Mouse (Mus musculus) MEL (cell line): ENCODE measurements around the gene AF067061. TPM values are rescaled to one million over a fixed set of nuclear protein-coding genes. Genes with fewer than 3 reads are reported as not detected.

ENCODE experiments used
- DNase-seq: peaks from one replicate; pipeline ENCODE4 v3.0.0; 2011; ENCODE audit warnings: low read depth, low spot score
- H3K27ac ChIP-seq: 2 replicates; pipeline ENCODE4 v1.5.1; 2012; ENCODE audit warnings: low read depth, mild to moderate bottlenecking, control low read depth, low read length, moderate library complexity; ENCODE audit not compliant: control insufficient read depth
- H3K27me3 ChIP-seq, 2 experiments: fragments of 150-350 bp in 1 of 2; sonication (generic) in 1 of 2; 2 replicates each; pipeline ENCODE4 v1.6.1; 2012; ENCODE audit warnings: low read length in 2 of 2, mild to moderate bottlenecking in 2 of 2, improper control_type of control experiment in 1 of 2, moderate library complexity in 1 of 2; ENCODE audit not compliant: insufficient read depth in 2 of 2, control insufficient read depth in 1 of 2
- H3K36me3 ChIP-seq, 2 experiments: 2 replicates each; pipeline ENCODE4 v1.6.1; 2012 to 2014; ENCODE audit warnings: low read length in 2 of 2, improper control_type of control experiment in 1 of 2, inconsistent platforms in 1 of 2, mild to moderate bottlenecking in 1 of 2; ENCODE audit not compliant: insufficient read depth in 2 of 2, control insufficient read depth in 1 of 2
- H3K4me1 ChIP-seq, 2 experiments: fragments of 150-350 bp in 1 of 2; sonication (generic) in 1 of 2; 2 replicates each; pipeline ENCODE4 v1.6.1; 2012; ENCODE audit warnings: low read length in 2 of 2, improper control_type of control experiment in 1 of 2, mild to moderate bottlenecking in 1 of 2; ENCODE audit not compliant: insufficient read depth in 2 of 2, control insufficient read depth in 1 of 2
- H3K4me3 ChIP-seq, 2 experiments: fragments of 150-350 bp in 1 of 2; sonication (generic) in 1 of 2; 2 replicates each; pipeline ENCODE4 v1.5.1; 2012; ENCODE audit warnings: low read depth in 2 of 2, low read length in 2 of 2, mild to moderate bottlenecking in 2 of 2, moderate library complexity in 2 of 2, control low read depth in 1 of 2, improper control_type of control experiment in 1 of 2; ENCODE audit not compliant: control insufficient read depth in 1 of 2, insufficient read depth in 1 of 2
- H3K79me2 ChIP-seq: 2 replicates; pipeline ENCODE4 v1.6.1; 2012; ENCODE audit warnings: mild to moderate bottlenecking, low read length, moderate library complexity; ENCODE audit not compliant: control insufficient read depth, poor library complexity, insufficient read depth
- H3K9ac ChIP-seq: 2 replicates; pipeline ENCODE4 v1.6.1; 2012; ENCODE audit warnings: low read depth, mild to moderate bottlenecking, control low read depth, low read length, moderate library complexity; ENCODE audit not compliant: control insufficient read depth, poor library complexity, severe bottlenecking
- H3K9me3 ChIP-seq: fragments of 150-350 bp; sonication (generic); replicated peaks from 2 replicates; pipeline ENCODE4 v1.6.1; 2012; ENCODE audit warnings: mild to moderate bottlenecking, low read length, improper control_type of control experiment, moderate library complexity; ENCODE audit not compliant: insufficient read depth
- E2F4 ChIP-seq: IDR thresholded peaks from 2 replicates; pipeline ENCODE4 v1.6.1; 2011; ENCODE audit warnings: low read depth, low read length, improper control_type of control experiment, borderline replicate concordance
- ELF1 ChIP-seq: IDR thresholded peaks from 2 replicates; pipeline ENCODE4 v1.6.1; 2014; ENCODE audit warnings: low read depth, mild to moderate bottlenecking, inconsistent platforms, low read length, improper control_type of control experiment, moderate library complexity
- ETS1 ChIP-seq: IDR thresholded peaks from 2 replicates; pipeline ENCODE4 v1.6.1; 2012; ENCODE audit warnings: low read depth, mild to moderate bottlenecking, inconsistent platforms, low read length, improper control_type of control experiment, moderate library complexity
- GABPA ChIP-seq: IDR thresholded peaks from 2 replicates; pipeline ENCODE4 v1.6.1; 2012; ENCODE audit warnings: low read depth, mild to moderate bottlenecking, inconsistent platforms, low read length, improper control_type of control experiment, moderate library complexity
- GATA1 ChIP-seq: IDR thresholded peaks from 2 replicates; pipeline ENCODE4 v1.6.1; 2011; ENCODE audit warnings: low read depth, low read length, improper control_type of control experiment
- JUND ChIP-seq: IDR thresholded peaks from 2 replicates; pipeline ENCODE4 v1.6.1; 2011; ENCODE audit warnings: low read depth, mild to moderate bottlenecking, improper control_type of control experiment, low read length
- MAFK ChIP-seq: IDR thresholded peaks from 2 replicates; pipeline ENCODE4 v1.6.1; 2011; ENCODE audit warnings: low read depth, mild to moderate bottlenecking, low read length, improper control_type of control experiment, borderline replicate concordance
- MAX ChIP-seq: IDR thresholded peaks from 2 replicates; pipeline ENCODE4 v1.6.1; 2011; ENCODE audit warnings: low read length, improper control_type of control experiment
- MAZ ChIP-seq: IDR thresholded peaks from 2 replicates; pipeline ENCODE4 v1.6.1; 2012; ENCODE audit warnings: low read depth, mild to moderate bottlenecking, inconsistent platforms, low read length, improper control_type of control experiment
- MEF2A ChIP-seq: IDR thresholded peaks from 2 replicates; pipeline ENCODE4 v1.6.1; 2014; ENCODE audit warnings: low read depth, mild to moderate bottlenecking, inconsistent platforms, low read length, improper control_type of control experiment; ENCODE audit not compliant: poor library complexity, insufficient replicate concordance, severe bottlenecking; ENCODE audit errors: extremely low read depth
- MXI1 ChIP-seq: IDR thresholded peaks from 2 replicates; pipeline ENCODE4 v1.6.1; 2011; ENCODE audit warnings: mild to moderate bottlenecking, low read depth, low read length, improper control_type of control experiment
- MYC ChIP-seq: IDR thresholded peaks from 2 replicates; pipeline ENCODE4 v1.6.1; 2011; ENCODE audit warnings: low read depth, mild to moderate bottlenecking, low read length, improper control_type of control experiment, moderate library complexity
- NRF1 ChIP-seq: IDR thresholded peaks from 2 replicates; pipeline ENCODE4 v1.6.1; 2014; ENCODE audit warnings: low read depth, mild to moderate bottlenecking, inconsistent platforms, low read length, improper control_type of control experiment, moderate library complexity; ENCODE audit not compliant: poor library complexity, insufficient read depth, severe bottlenecking
- RCOR1 ChIP-seq: IDR thresholded peaks from 2 replicates; pipeline ENCODE4 v1.6.1; 2012; ENCODE audit warnings: low read depth, mild to moderate bottlenecking, inconsistent platforms, low read length, improper control_type of control experiment
- SMC3 ChIP-seq: IDR thresholded peaks from 2 replicates; pipeline ENCODE4 v1.6.1; 2011; ENCODE audit warnings: low read depth, low read length, improper control_type of control experiment
- TAL1 ChIP-seq: IDR thresholded peaks from 2 replicates; pipeline ENCODE4 v1.6.1; 2012; ENCODE audit warnings: mild to moderate bottlenecking, inconsistent platforms, low read length, moderate library complexity, mixed read lengths
- ZKSCAN1 ChIP-seq: IDR thresholded peaks from 2 replicates; pipeline ENCODE4 v1.6.1; 2012; ENCODE audit warnings: low read depth, mild to moderate bottlenecking, inconsistent platforms, low read length, improper control_type of control experiment, moderate library complexity
- ZMIZ1 ChIP-seq: IDR thresholded peaks from 2 replicates; pipeline ENCODE4 v1.6.1; 2012; ENCODE audit warnings: low read depth, mild to moderate bottlenecking, inconsistent platforms, low read length, improper control_type of control experiment, moderate library complexity
- polyA plus RNA-seq, 2 experiments: library from polyadenylated mRNA; stranded (reverse) in 1 of 2; unstranded in 1 of 2; fragments of >175 nt in 1 of 2; fragments of >200 nt in 1 of 2; gene quantifications; 2 replicates each; pipeline versions ENCODE4 v1.2.1 to v1.2.4; 2012; ENCODE audit warnings: low replicate concordance in 2 of 2, low read depth in 1 of 2; ENCODE audit not compliant: insufficient read length in 2 of 2, insufficient read depth in 1 of 2, missing spikeins in 1 of 2
- total RNA-seq: library from RNA; depleted of rRNA; stranded (reverse); fragments of 300-350 nt; gene quantifications from 2 replicates; pipeline ENCODE4 v1.2.3, GENCODE M21; 2012

AF067061 gene
- total and polyA plus RNA-seq, 3 experiments, result not detected

GRCm38 (mm10) chr13:120300853-120301252 lies 37.9 kb downstream of the AF067061 start:
- Histone ChIP-seq H3K9me3 (no peaks in the 10 kb centered on the region), H3K79me2 (no peaks in the 10 kb centered on the region), H3K9ac (no peak overlapping the region), H3K4me3 (no peak overlapping the region), H3K27me3 (no peaks in the 10 kb centered on the region), H3K36me3 (no peaks in the 10 kb centered on the region), H3K27ac (no peak overlapping the region), H3K4me1 (no peaks in the 10 kb centered on the region)
- TF ChIP-seq MAX, result no peak
- TF ChIP-seq ETS1, result no peak
- no peak for TF ChIP-seq GABPA
- TF ChIP-seq ELF1, result no peak
- TF ChIP-seq MAZ, result no peak
- TF ChIP-seq E2F4, result no peak
- TF ChIP-seq MAFK, result no peak
- TF ChIP-seq ZMIZ1, result no peak
- TF ChIP-seq SMC3, result no peak
- TF ChIP-seq GATA1, result no peak
- TF ChIP-seq RCOR1, result no peak
- no peak for TF ChIP-seq TAL1
- TF ChIP-seq MEF2A, result no peak
- no peak for TF ChIP-seq MYC
- TF ChIP-seq ZKSCAN1, result no peak
- TF ChIP-seq JUND, result no peak
- DNase-seq, result no peak

DNA sequence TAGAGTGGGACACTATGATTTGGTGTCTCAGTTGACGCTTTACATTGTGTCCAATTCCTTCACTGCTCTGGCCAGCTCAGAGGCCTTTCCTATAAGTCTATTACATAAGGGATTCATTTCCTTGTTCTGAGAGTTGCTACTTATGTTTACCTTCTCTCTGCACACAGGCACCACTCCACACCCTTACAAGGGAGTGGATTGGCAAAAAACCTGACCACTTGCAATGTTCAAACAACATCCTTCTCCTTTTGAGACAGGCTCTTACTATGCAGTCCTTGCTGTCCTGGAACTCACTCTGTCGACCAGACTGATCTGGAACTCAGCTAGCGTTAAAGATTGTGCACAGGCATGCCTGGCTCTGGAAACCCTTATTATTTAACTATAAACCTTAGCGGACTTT lies 47.8 kb downstream of the AF067061 start:
- no peak overlapping the region for H3K4me3 ChIP-seq
- TF ChIP-seq NRF1 (no peak), SMC3 (no peak), MXI1 (no peak), E2F4 (no peak)
- no peak overlapping the region for H3K9ac ChIP-seq
- H3K36me3 ChIP-seq, result no peaks in the 10 kb centered on the region
- H3K9me3 ChIP-seq, result no peaks in the 10 kb centered on the region
- H3K27ac ChIP-seq, result no peak overlapping the region
- no peaks in the 10 kb centered on the region for H3K79me2 ChIP-seq
- DNase-seq, result no peak
- H3K27me3 ChIP-seq, result no peaks in the 10 kb centered on the region
- no peaks in the 10 kb centered on the region for H3K4me1 ChIP-seq
